Mouse (Mus musculus) lung, embryonic 16.5 days (tissue): Measurements from ENCODE around the gene Glyctk. TPM values are rescaled to one million over a fixed set of nuclear protein-coding genes. Genes with fewer than 3 reads are reported as not detected.
A peak's percentile ranks its signal among the peaks of the same experiment; 100 is the strongest.

Source experiments
- ATAC-seq: fragments of 200-750 bp; cut with Nextera tagmentation; 2 replicates; pipeline ENCODE4 v1.8.0; 2017; ENCODE audit warnings: low read depth, mild to moderate bottlenecking, moderate library complexity
- H3K27ac ChIP-seq: fragments of 300-500 bp; sonication (generic); 2 replicates; pipeline ENCODE4 v1.5.1; 2014; ENCODE audit warnings: mild to moderate bottlenecking, control low read depth, low read length
- H3K27me3 ChIP-seq: fragments of 300-500 bp; sonication (generic); 2 replicates; pipeline ENCODE4 v1.6.1; 2014; ENCODE audit warnings: low read depth, low read length, mixed read lengths; ENCODE audit not compliant: control insufficient read depth, insufficient read depth
- H3K36me3 ChIP-seq: fragments of 300-500 bp; sonication (generic); 2 replicates; pipeline ENCODE4 v1.6.1; 2014; ENCODE audit warnings: low read length; ENCODE audit not compliant: control insufficient read depth, insufficient read depth
- H3K4me1 ChIP-seq: fragments of 300-500 bp; sonication (generic); replicated peaks from 2 replicates; pipeline ENCODE4 v1.6.1; 2014; ENCODE audit warnings: low read length, mixed read lengths; ENCODE audit not compliant: control insufficient read depth, insufficient read depth
- H3K4me2 ChIP-seq: fragments of 300-500 bp; sonication (generic); 2 replicates; pipeline ENCODE4 v1.6.1; 2014; ENCODE audit warnings: low read depth, low read length, control low read depth
- H3K4me3 ChIP-seq: fragments of 300-500 bp; sonication (generic); 2 replicates; pipeline ENCODE4 v1.5.1; 2014; ENCODE audit warnings: mild to moderate bottlenecking, low read length, control low read depth
- H3K9ac ChIP-seq: fragments of 300-500 bp; sonication (generic); 2 replicates; pipeline ENCODE4 v1.6.1; 2014; ENCODE audit warnings: low read length, control low read depth
- H3K9me3 ChIP-seq: fragments of 300-500 bp; sonication (generic); 2 replicates; pipeline ENCODE4 v1.6.1; 2016; ENCODE audit warnings: low read length; ENCODE audit not compliant: control insufficient read depth
- WGBS: fragments of 180-500 bp; shearing (Covaris S2); extraction: QIAGEN DNeasy Blood & Tissue Kit; methylation state at CpG from one replicate; pipeline ENCODE4 v1.1.7; 2014; 5-methylcytosine and 5-hydroxymethylcytosine counted together
- polyA plus RNA-seq: library from polyadenylated mRNA; unstranded; fragments of >200 nt; fragmentation: Nextera tagmentation; extraction: Ambion mirVana; gene quantifications from 2 replicates; pipeline ENCODE4 v1.2.1, GENCODE M21; 2015

Glyctk gene
- polyA plus RNA-seq, 1 experiment from 2014 or later = 1.4 TPM

GRCm38 (mm10) chr9:106179964-106180363 lies 22.0 kb upstream of the Glyctk start:
- H3K4me1 ChIP-seq = peaks cover 10% of the 10 kb centered on the region
- no peak for ATAC-seq
- no peak overlapping the region for H3K4me3 ChIP-seq
- H3K36me3 ChIP-seq = peaks cover 60% of the 10 kb centered on the region
- H3K27ac ChIP-seq = no peak overlapping the region
- H3K4me2 ChIP-seq = no peak overlapping the region
- no peaks in the 10 kb centered on the region for H3K9me3 ChIP-seq
- H3K27me3 ChIP-seq = no peaks in the 10 kb centered on the region
- no peak overlapping the region for H3K9ac ChIP-seq
- 88% methylated on average over 3 of the region's 3 CpGs for WGBS

- no peak for ATAC-seq
- H3K27me3 ChIP-seq = no peaks in the 10 kb centered on the region
- H3K4me2 ChIP-seq = no peak overlapping the region
- H3K9me3 ChIP-seq = no peaks in the 10 kb centered on the region
- H3K27ac ChIP-seq = no peak overlapping the region
- H3K4me3 ChIP-seq = no peak overlapping the region
- no peak overlapping the region for H3K9ac ChIP-seq
- H3K4me1 ChIP-seq = peaks cover 14% of the 10 kb centered on the region
- peaks cover 55% of the 10 kb centered on the region for H3K36me3 ChIP-seq
- WGBS = 78% methylated on average over 2 of the region's 2 CpGs
Measured at GRCm38 (mm10) chr9:106179454-106179853, 21.5 kb upstream of the Glyctk start.

GRCm38 (mm10) chr9:106177799-106178198 lies 19.9 kb upstream of the Glyctk start:
- Histone ChIP-seq H3K4me2 (no peak overlapping the region), H3K4me3 (no peak overlapping the region), H3K36me3 (peaks cover 42% of the 10 kb centered on the region), H3K4me1 (peaks cover 26% of the 10 kb centered on the region), H3K9ac (no peak overlapping the region), H3K27me3 (no peaks in the 10 kb centered on the region), H3K9me3 (no peaks in the 10 kb centered on the region), H3K27ac (no peak overlapping the region)
- WGBS = 89% methylated on average over 6 of the region's 6 CpGs
- no peak for ATAC-seq

- Histone ChIP-seq H3K9ac (no peak overlapping the region), H3K4me3 (no peak overlapping the region), H3K9me3 (no peaks in the 10 kb centered on the region), H3K4me2 (no peak overlapping the region), H3K36me3 (peaks cover 37% of the 10 kb centered on the region), H3K27ac (no peak overlapping the region), H3K4me1 (peaks cover 26% of the 10 kb centered on the region), H3K27me3 (no peaks in the 10 kb centered on the region)
- 78% methylated on average over 5 of the region's 5 CpGs for WGBS
- no peak for ATAC-seq
Measured at GRCm38 (mm10) chr9:106176769-106177168, 18.8 kb upstream of the Glyctk start.

GRCm38 (mm10) chr9:106175552-106176200 lies 17.7 kb upstream of the Glyctk start:
- H3K27me3 ChIP-seq = no peaks in the 10 kb centered on the region
- H3K4me1 ChIP-seq = peaks cover 26% of the 10 kb centered on the region
- H3K36me3 ChIP-seq = peaks cover 26% of the 10 kb centered on the region
- H3K9ac ChIP-seq = no peak overlapping the region
- 65% methylated on average over 3 of the region's 3 CpGs for WGBS
- H3K9me3 ChIP-seq = no peaks in the 10 kb centered on the region
- H3K4me2 ChIP-seq = no peak overlapping the region
- ATAC-seq = no peak
- H3K4me3 ChIP-seq = no peak overlapping the region
- no peak overlapping the region for H3K27ac ChIP-seq

- H3K9ac ChIP-seq = no peak overlapping the region; the same call in 1 of the 2 replicates
- H3K36me3 ChIP-seq = peaks cover 12% of the 10 kb centered on the region
- WGBS = 55% methylated on average over 2 of the region's 2 CpGs
- H3K4me3 ChIP-seq = peak overlapping the region; percentile 37
- peaks cover 26% of the 10 kb centered on the region for H3K4me1 ChIP-seq
- H3K9me3 ChIP-seq = no peaks in the 10 kb centered on the region
- peak overlapping the region; percentile 67 for H3K4me2 ChIP-seq
- no peak overlapping the region for H3K27ac ChIP-seq
- no peaks in the 10 kb centered on the region for H3K27me3 ChIP-seq
- no peak for ATAC-seq
Measured at GRCm38 (mm10) chr9:106173363-106173762, 15.4 kb upstream of the Glyctk start.

- H3K4me1 ChIP-seq = peaks cover 26% of the 10 kb centered on the region
Measured at GRCm38 (mm10) chr9:106172527-106172926, 14.6 kb upstream of the Glyctk start.

GRCm38 (mm10) chr9:106171346-106172158 lies 13.6 kb upstream of the Glyctk start:
- H3K27me3 ChIP-seq = no peaks in the 10 kb centered on the region
- ATAC-seq = peak; percentile 66
- no peaks in the 10 kb centered on the region for H3K9me3 ChIP-seq
- peak overlapping the region; percentile 67 for H3K4me2 ChIP-seq
- H3K27ac ChIP-seq = peak overlapping the region; percentile 94
- peaks cover 26% of the 10 kb centered on the region for H3K4me1 ChIP-seq
- H3K36me3 ChIP-seq = peaks cover 3% of the 10 kb centered on the region
- H3K4me3 ChIP-seq = peak overlapping the region; percentile 78
- WGBS = under 1% methylated on average over 29 of the region's 30 CpGs
- peak overlapping the region; percentile 92 for H3K9ac ChIP-seq

More at GRCm38 (mm10) chr9:106172527-106172926, 14.6 kb upstream of the Glyctk start:
- Histone ChIP-seq H3K4me2 (peak overlapping the region; percentile 67), H3K27ac (no peak overlapping the region), H3K9ac (peak overlapping the region; percentile 92), H3K4me3 (peak overlapping the region; percentile 78), H3K27me3 (no peaks in the 10 kb centered on the region), H3K36me3 (peaks cover 8% of the 10 kb centered on the region), H3K9me3 (no peaks in the 10 kb centered on the region)
- 0% methylated on average over 3 of the region's 3 CpGs for WGBS
- ATAC-seq = no peak

- Histone ChIP-seq H3K4me2 (peak within 1 kb of the TSS; percentile 67), H3K9ac (peak within 1 kb of the TSS; percentile 92), H3K36me3 (no peaks in the 10 kb centered on the region), H3K27me3 (no peaks in the 10 kb centered on the region), H3K4me3 (peak within 1 kb of the TSS; percentile 78), H3K4me1 (peaks cover 22% of the 10 kb centered on the region), H3K27ac (peak within 1 kb of the TSS; percentile 94), H3K9me3 (no peaks in the 10 kb centered on the region)
- WGBS = under 1% methylated on average over 68 of the region's 81 CpGs
- ATAC-seq = peak; percentile 95
Measured at GRCm38 (mm10) chr9:106170556-106171345, 12.8 kb upstream of the Glyctk start, which contains the start of gene Wdr82. Gene Wdr82, plus strand, starts transcription at chr9:106170928.
